Mouse (Mus musculus) brain, embryonic 14.5 days (tissue): Measurements from ENCODE around the gene Samd4.

ENCODE experiments used
- CTCF ChIP-seq: fragments of 200-500 bp; IDR thresholded peaks from 2 replicates; pipeline ENCODE4 v1.5.1; 2012; ENCODE audit warnings: inconsistent platforms, mild to moderate bottlenecking, moderate library complexity, borderline replicate concordance; ENCODE audit not compliant: insufficient read depth, insufficient read length; ENCODE audit errors: extremely low read depth
- POLR2A ChIP-seq: fragments of 200-500 bp; IDR thresholded peaks from 2 replicates; pipeline ENCODE4 v1.6.1; 2012; ENCODE audit warnings: mild to moderate bottlenecking, inconsistent platforms, borderline replicate concordance; ENCODE audit not compliant: poor library complexity, insufficient read depth, insufficient read length, severe bottlenecking; ENCODE audit errors: extremely low read depth

GRCm38 (mm10) chr14:47133948-47134347, 251.3 kb downstream of the Samd4 start:
- no peak for TF ChIP-seq POLR2A
- no peak for TF ChIP-seq CTCF
